Mouse (Mus musculus) midbrain, postnatal 0 days (tissue): ENCODE results near the gene Gpr180. TPM values are rescaled to one million over a fixed set of nuclear protein-coding genes. Genes with fewer than 3 reads are reported as not detected.
A peak's percentile ranks its signal among the peaks of the same experiment; 100 is the strongest.

ENCODE experiments used
- ATAC-seq: fragments of 200-750 bp; cut with Nextera tagmentation; 2 replicates; pipeline ENCODE4 v1.8.0; 2017; ENCODE audit warnings: moderate number of reproducible peaks, mild to moderate bottlenecking, moderate TSS enrichment, moderate library complexity; ENCODE audit not compliant: low FRiP score
- DNase-seq: peaks from one replicate; pipeline ENCODE4 v3.0.0-alpha.2; 2015; ENCODE audit warnings: low spot score
- H3K27ac ChIP-seq: fragments of 300-500 bp; sonication (generic); 2 replicates; pipeline ENCODE4 v1.5.1; 2014; ENCODE audit warnings: low read depth, mild to moderate bottlenecking, low read length, mixed read lengths
- H3K27me3 ChIP-seq: fragments of 300-500 bp; sonication (generic); 2 replicates; pipeline ENCODE4 v1.6.1; 2014; ENCODE audit warnings: low read length, control low read depth, mixed read lengths; ENCODE audit not compliant: insufficient read depth
- H3K36me3 ChIP-seq: fragments of 300-500 bp; sonication (generic); 2 replicates; pipeline ENCODE4 v1.6.1; 2014; ENCODE audit warnings: low read length, control low read depth, mixed read lengths; ENCODE audit not compliant: insufficient read depth
- H3K4me1 ChIP-seq: fragments of 300-500 bp; sonication (generic); 2 replicates; pipeline ENCODE4 v1.6.1; 2014; ENCODE audit warnings: mild to moderate bottlenecking, control low read depth, antibody characterized with exemption, low read length, mixed read lengths; ENCODE audit not compliant: insufficient read depth
- H3K4me2 ChIP-seq: fragments of 300-500 bp; sonication (generic); 2 replicates; pipeline ENCODE4 v1.6.1; 2014; ENCODE audit warnings: low read depth, mild to moderate bottlenecking, low read length, mixed read lengths; ENCODE audit not compliant: poor library complexity, severe bottlenecking
- H3K4me3 ChIP-seq: fragments of 300-500 bp; sonication (generic); 2 replicates; pipeline ENCODE4 v1.5.1; 2014; ENCODE audit warnings: low read depth, mild to moderate bottlenecking, low read length, moderate library complexity
- H3K9ac ChIP-seq: fragments of 300-500 bp; sonication (generic); replicated peaks from 2 replicates; pipeline ENCODE4 v1.6.1; 2014; ENCODE audit warnings: mild to moderate bottlenecking, low read length, moderate library complexity, mixed read lengths; ENCODE audit not compliant: poor library complexity, severe bottlenecking
- H3K9me3 ChIP-seq: fragments of 300-500 bp; sonication (generic); 2 replicates; pipeline ENCODE4 v1.6.1; 2016; ENCODE audit warnings: low read length, control low read depth
- CTCF ChIP-seq: IDR thresholded peaks from 2 replicates; pipeline ENCODE4 v1.5.1; 2016; ENCODE audit warnings: antibody characterized with exemption, mild to moderate bottlenecking
- WGBS: fragments of 180-500 bp; shearing (Covaris S2); extraction: QIAGEN DNeasy Blood & Tissue Kit; methylation state at CpG from one replicate; pipeline ENCODE4 v1.1.7; 2014; 5-methylcytosine and 5-hydroxymethylcytosine counted together
- polyA plus RNA-seq: library from polyadenylated mRNA; unstranded; fragments of >200 nt; fragmentation: Nextera tagmentation; extraction: Ambion mirVana; gene quantifications from 2 replicates; pipeline ENCODE4 v1.2.1, GENCODE M21; 2015
- total RNA-seq: library from RNA; depleted of rRNA; stranded (reverse); fragments of >200 nt; gene quantifications from 2 replicates; pipeline ENCODE4 v1.2.3, GENCODE M21; 2014

Gene Gpr180
- total and polyA plus RNA-seq, 2 experiments from 2014 or later = 49.3 to 62.3 TPM

DNA sequence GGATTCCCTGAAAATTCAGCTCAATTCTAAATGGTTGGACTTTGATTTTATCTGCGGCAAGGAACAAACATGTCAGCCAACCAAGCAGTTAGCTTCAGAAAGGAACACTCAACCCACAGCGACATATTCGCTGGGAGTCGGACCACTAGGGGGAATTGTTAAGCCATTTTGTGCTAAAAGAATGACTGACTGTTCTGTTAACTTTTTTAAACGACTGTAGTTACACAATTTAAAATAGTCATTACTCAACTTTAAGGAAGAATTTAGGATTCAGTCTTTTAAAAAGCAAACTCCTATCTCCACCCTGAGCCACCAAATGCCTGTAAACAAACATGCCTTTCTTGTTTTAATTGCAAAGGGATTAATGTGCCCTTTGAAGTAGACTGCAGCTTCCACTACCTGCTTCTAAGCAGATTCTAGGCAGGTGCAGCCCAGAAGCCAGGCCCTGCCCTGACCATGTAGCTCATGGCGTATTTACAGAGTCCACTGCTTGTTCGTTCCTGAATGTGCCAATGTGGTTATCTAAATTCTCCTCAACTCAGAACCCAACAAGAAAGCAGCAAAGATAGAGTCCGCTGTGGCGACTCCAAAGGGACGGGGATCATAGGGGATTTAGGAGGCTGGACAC is 56.2 kb downstream of the Gpr180 start:
- DNase-seq (no peak), ATAC-seq (no peak)
- Histone ChIP-seq H3K4me2 (no peak overlapping the region), H3K27me3 (0 out of 2 replicates have a peak, but pooled peaks cover 7% of the 10 kb centered on the region), H3K36me3 (no peaks in the 10 kb centered on the region), H3K4me1 (no peaks in the 10 kb centered on the region), H3K9me3 (no peaks in the 10 kb centered on the region), H3K9ac (no peak overlapping the region), H3K4me3 (no peak overlapping the region), H3K27ac (0 out of 2 replicates have a peak overlapping the region, but pooled peaks have one; percentile 32)
- TF ChIP-seq CTCF = peak; percentile 57
- 27% methylated on average over 10 of the region's 10 CpGs for WGBS

DNA sequence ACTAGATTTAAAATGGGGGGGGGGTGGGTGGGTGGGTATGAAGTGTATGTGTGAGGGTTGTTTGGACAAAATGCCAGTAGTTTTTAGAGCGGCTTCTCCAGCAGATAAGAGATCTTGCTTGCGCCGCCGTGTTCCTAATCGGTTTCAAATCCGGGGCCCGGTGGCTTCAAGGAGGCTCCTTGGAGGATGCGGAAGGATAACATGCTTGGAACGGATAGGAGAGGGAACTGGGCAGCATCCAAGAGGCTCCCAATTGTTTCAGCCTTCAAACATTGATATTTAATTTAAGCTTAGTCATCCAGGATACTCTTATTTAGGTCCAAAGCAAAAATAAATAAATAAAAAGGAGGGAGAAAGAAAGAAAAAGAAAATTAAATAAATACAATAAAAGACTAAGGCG is 56.7 kb downstream of the Gpr180 start:
- Histone ChIP-seq H3K27me3 (0 out of 2 replicates have a peak, but pooled peaks cover 7% of the 10 kb centered on the region), H3K9me3 (no peaks in the 10 kb centered on the region), H3K9ac (no peak overlapping the region), H3K27ac (no peak overlapping the region), H3K4me3 (no peak overlapping the region), H3K4me1 (no peaks in the 10 kb centered on the region), H3K36me3 (no peaks in the 10 kb centered on the region), H3K4me2 (no peak overlapping the region)
- TF ChIP-seq CTCF = no peak
- no peak for DNase-seq
- ATAC-seq = no peak
- 20% methylated on average over 10 of the region's 10 CpGs for WGBS

DNA sequence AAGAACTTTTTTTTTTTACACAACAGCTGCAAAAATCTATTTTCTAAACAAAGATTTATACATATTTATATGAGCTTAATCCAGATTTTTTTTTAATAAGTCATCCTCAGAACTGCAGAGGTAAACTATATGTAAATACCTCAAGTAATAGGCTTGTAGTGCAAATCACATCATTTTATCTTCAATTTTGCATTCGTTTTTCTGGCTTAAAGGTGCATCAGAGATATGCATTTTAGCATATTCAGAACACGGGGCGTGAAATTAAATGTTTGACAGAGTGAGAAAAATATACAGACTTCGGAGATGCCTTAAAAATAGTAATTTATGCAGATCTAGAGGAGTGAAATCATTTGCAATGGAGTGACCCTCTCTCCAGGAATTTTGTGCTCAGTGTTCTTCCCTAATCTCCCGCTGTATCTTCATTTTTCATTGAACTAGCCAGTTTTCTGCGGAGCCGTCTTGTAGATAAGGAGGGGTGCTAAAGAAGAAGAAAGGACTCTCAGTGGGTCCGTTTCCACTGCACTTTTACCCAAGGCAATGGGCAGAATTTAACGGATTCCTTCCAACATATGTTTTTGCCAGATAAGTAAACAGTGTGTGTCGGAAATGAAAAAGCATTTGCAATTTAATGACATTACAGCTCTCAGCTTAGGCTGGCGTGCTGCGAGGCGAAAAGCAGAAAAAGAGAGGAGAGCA is 57.4 kb downstream of the Gpr180 start:
- WGBS = 25% methylated on average over 13 of the region's 13 CpGs
- Histone ChIP-seq H3K9me3 (no peaks in the 10 kb centered on the region), H3K9ac (no peak overlapping the region), H3K36me3 (no peaks in the 10 kb centered on the region), H3K4me1 (no peaks in the 10 kb centered on the region), H3K4me3 (no peak overlapping the region), H3K27ac (no peak overlapping the region; the same call in 1 of the 2 replicates), H3K27me3 (0 out of 2 replicates have a peak, but pooled peaks cover 7% of the 10 kb centered on the region), H3K4me2 (peak overlapping the region; percentile 20; the same call in 1 of the 2 replicates)
- TF ChIP-seq CTCF = no peak
- ATAC-seq (peak; percentile 34; the same call in 1 of the 2 replicates), DNase-seq (no peak)

DNA sequence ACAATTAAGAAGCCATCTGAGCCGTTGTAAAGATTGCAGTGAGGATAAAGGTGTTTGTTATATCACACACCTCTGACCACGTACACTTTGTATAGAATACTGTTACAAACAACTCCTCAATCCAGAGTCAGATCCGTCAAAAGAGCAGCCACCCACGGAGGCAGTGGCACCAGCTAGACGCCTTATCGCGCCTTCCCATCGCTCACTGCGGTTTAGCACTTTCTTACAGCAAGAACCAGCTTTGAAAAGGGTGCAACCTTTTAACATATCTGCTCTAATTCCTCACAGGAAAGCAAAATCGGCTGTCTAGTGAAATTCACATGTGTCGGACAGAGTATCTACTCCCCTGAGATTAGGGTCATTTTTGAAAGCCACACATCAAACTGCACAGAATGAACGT is 60.1 kb downstream of the Gpr180 start:
- no peaks in the 10 kb centered on the region for H3K9me3 ChIP-seq
- 0 out of 2 replicates have a peak, but pooled peaks cover 7% of the 10 kb centered on the region for H3K27me3 ChIP-seq
- no peak overlapping the region for H3K27ac ChIP-seq
- ATAC-seq = no peak
- no peak for DNase-seq
- H3K4me1 ChIP-seq = no peaks in the 10 kb centered on the region
- no peak overlapping the region for H3K4me3 ChIP-seq
- 54% methylated on average over 12 of the region's 12 CpGs for WGBS
- TF ChIP-seq CTCF = no peak
- no peaks in the 10 kb centered on the region for H3K36me3 ChIP-seq
- H3K9ac ChIP-seq = no peak overlapping the region
- H3K4me2 ChIP-seq = no peak overlapping the region

DNA sequence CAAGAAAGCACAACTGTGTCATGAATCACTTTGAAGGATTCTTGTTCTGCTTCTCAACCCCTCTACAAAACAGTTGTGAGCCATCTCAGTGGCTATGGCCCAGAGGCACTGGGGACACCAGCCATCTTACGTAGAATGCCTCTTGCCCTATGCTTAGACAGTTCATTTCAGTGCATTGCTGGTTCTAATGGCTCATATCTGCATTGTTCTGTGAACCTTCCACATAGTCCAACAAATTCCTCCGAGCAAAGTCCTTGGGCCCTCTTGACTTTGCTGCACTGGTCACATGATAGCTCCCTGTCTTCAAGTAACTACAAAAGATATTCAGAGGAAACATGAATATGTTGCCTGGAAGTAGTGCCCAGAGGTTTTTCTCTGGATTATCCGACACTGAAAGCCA is 63.8 kb downstream of the Gpr180 start:
- DNase-seq (no peak), ATAC-seq (no peak)
- WGBS = 92% methylated on average over 3 of the region's 3 CpGs
- Histone ChIP-seq H3K27ac (no peak overlapping the region), H3K4me1 (no peaks in the 10 kb centered on the region), H3K36me3 (no peaks in the 10 kb centered on the region), H3K9ac (no peak overlapping the region), H3K27me3 (0 out of 2 replicates have a peak, but pooled peaks cover under 1% of the 10 kb centered on the region), H3K4me2 (no peak overlapping the region), H3K9me3 (no peaks in the 10 kb centered on the region), H3K4me3 (no peak overlapping the region)
- TF ChIP-seq CTCF = no peak

DNA sequence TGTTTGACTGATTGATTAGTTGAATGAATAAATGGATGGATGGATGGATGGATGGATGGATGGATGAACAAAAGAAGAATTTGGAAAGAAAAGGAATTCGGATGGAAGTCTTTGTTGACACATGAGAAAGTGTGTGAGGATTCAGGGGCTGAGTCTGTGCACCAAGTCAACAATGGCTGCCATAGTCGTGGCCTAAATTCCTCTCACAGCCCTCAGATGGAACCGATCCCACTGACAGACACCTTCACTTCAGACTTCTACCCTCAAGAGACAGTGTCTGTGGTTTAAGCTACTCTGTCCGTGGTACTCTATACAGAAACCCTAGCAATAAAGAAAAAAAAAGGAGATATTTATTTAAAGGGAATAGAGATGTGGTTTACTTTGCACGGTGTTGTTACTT is 65.0 kb downstream of the Gpr180 start:
- 89% methylated on average over 5 of the region's 5 CpGs for WGBS
- no peak for TF ChIP-seq CTCF
- Histone ChIP-seq H3K4me3 (no peak overlapping the region), H3K4me1 (no peaks in the 10 kb centered on the region), H3K9me3 (no peaks in the 10 kb centered on the region), H3K36me3 (no peaks in the 10 kb centered on the region), H3K4me2 (no peak overlapping the region), H3K9ac (no peak overlapping the region), H3K27me3 (no peaks in the 10 kb centered on the region), H3K27ac (no peak overlapping the region)
- no peak for ATAC-seq
- no peak for DNase-seq
